ENCODE assay signal across 8 mouse cellular contexts in genomic region chr11:19919785-19920671, GRCm38 (mm10). TPM values are rescaled to one million over a fixed set of nuclear protein-coding genes. Genes with fewer than 3 reads are reported as not detected.
DNase-seq lines count a peak whose midpoint lies in the region; ATAC-seq and TF ChIP-seq lines count a peak whose summit lies in the region.

No protein-coding gene starts in this region.

- peak; percentile 93 for DNase-seq in kidney, postnatal 0 days (ENCODE audit: low spot score)
- DNase-seq in liver, embryonic 13.5 days, result peak; percentile 70
- DNase-seq in naive thymus-derived CD4-positive, alpha-beta T cell, adult 2 months (ENCODE audit: low read depth), result peak; percentile 84
- DNase-seq in splenic B cell, adult 2 months (ENCODE audit: low read depth, low spot score), result peak; percentile 68

- peak; percentile 68 for TF ChIP-seq CTCF in kidney, postnatal 0 days (IDR thresholded peaks at IDR 0.05; ENCODE audit: low read depth)

- H3K9me3 ChIP-seq in erythroblast, embryonic 14.5 days (ENCODE audit: control insufficient read depth, low read length), result no peaks in the 10 kb centered on the region
- no peaks in the 10 kb centered on the region for H3K9me3 ChIP-seq in heart, embryonic 13.5 days
- H3K9me3 ChIP-seq in kidney, postnatal 0 days (replicated peaks; ENCODE audit: low read length), result no peaks in the 10 kb centered on the region
- H3K9me3 ChIP-seq in liver, embryonic 13.5 days (replicated peaks), result no peaks in the 10 kb centered on the region

- WGBS in heart, embryonic 13.5 days, result under 1% methylated on average over 70 of the region's 70 CpGs
- under 1% methylated on average over 67 of the region's 70 CpGs for WGBS in kidney, postnatal 0 days
- WGBS in liver, embryonic 13.5 days (ENCODE audit: insufficient replicate concordance), result under 1% methylated on average over 70 of the region's 70 CpGs

- H3K27ac ChIP-seq in brown adipose tissue, adult 24 weeks (replicated peaks; ENCODE audit: low read depth, low read length), result peak overlapping the region; percentile 35
- peak overlapping the region; percentile 80 for H3K27ac ChIP-seq in heart, embryonic 13.5 days (replicated peaks)
- peak overlapping the region; percentile 95 for H3K27ac ChIP-seq in kidney, postnatal 0 days
- peak overlapping the region; percentile 70 for H3K27ac ChIP-seq in liver, embryonic 13.5 days

- no peaks in the 10 kb centered on the region for H3K36me3 ChIP-seq in erythroblast, embryonic 14.5 days (ENCODE audit: control insufficient read depth)
- no peaks in the 10 kb centered on the region for H3K36me3 ChIP-seq in heart, embryonic 13.5 days
- H3K36me3 ChIP-seq in kidney, postnatal 0 days (ENCODE audit: insufficient read depth, low read length), result no peaks in the 10 kb centered on the region
- no peaks in the 10 kb centered on the region for H3K36me3 ChIP-seq in liver, embryonic 13.5 days
- H3K36me3 ChIP-seq in splenic B cell, adult 2 months (ENCODE audit: control insufficient read depth, insufficient read depth, low read length, poor library complexity, severe bottlenecking), result no peaks in the 10 kb centered on the region

- H3K27me3 ChIP-seq in erythroblast, embryonic 14.5 days (ENCODE audit: control insufficient read depth), result peaks cover 21% of the 10 kb centered on the region
- peaks cover 6% of the 10 kb centered on the region for H3K27me3 ChIP-seq in heart, embryonic 13.5 days (replicated peaks)
- H3K27me3 ChIP-seq in kidney, postnatal 0 days (ENCODE audit: insufficient read depth, low read length), result no peaks in the 10 kb centered on the region
- H3K27me3 ChIP-seq in liver, embryonic 13.5 days, result no peaks in the 10 kb centered on the region
- no peaks in the 10 kb centered on the region for H3K27me3 ChIP-seq in splenic B cell, adult 2 months (ENCODE audit: control insufficient read depth, insufficient read depth, low read length, poor library complexity, severe bottlenecking)

- H3K9ac ChIP-seq in heart, embryonic 13.5 days, result peak overlapping the region; percentile 80
- H3K9ac ChIP-seq in kidney, postnatal 0 days (ENCODE audit: low read depth, low read length), result peak overlapping the region; percentile 73
- peak overlapping the region; percentile 76 for H3K9ac ChIP-seq in liver, embryonic 13.5 days

- peak overlapping the region; percentile 86 for H3K4me2 ChIP-seq in heart, embryonic 13.5 days
- peak overlapping the region; percentile 69 for H3K4me2 ChIP-seq in kidney, postnatal 0 days (ENCODE audit: low read length)
- H3K4me2 ChIP-seq in liver, embryonic 13.5 days, result peak overlapping the region; percentile 92

- peak; percentile 52 for ATAC-seq in CD4-positive, CD25-positive, alpha-beta regulatory T cell, adult 4 months
- ATAC-seq in heart, embryonic 13.5 days (ENCODE audit: extremely low read depth, insufficient number of reproducible peaks, low FRiP score, low TSS enrichment), result peak; percentile 35
- ATAC-seq in kidney, postnatal 0 days (replicated peaks; ENCODE audit: low FRiP score, low read depth), result peak; percentile 56
- peak; percentile 80 for ATAC-seq in liver, embryonic 13.5 days (ENCODE audit: low read depth)

- no peaks in the 10 kb centered on the region for H3K4me1 ChIP-seq in brown adipose tissue, adult 24 weeks (ENCODE audit: control insufficient read depth, insufficient read depth, insufficient read length, low read length)
- H3K4me1 ChIP-seq in erythroblast, embryonic 14.5 days (ENCODE audit: control insufficient read depth), result peaks cover 33% of the 10 kb centered on the region
- H3K4me1 ChIP-seq in heart, embryonic 13.5 days, result peaks cover 33% of the 10 kb centered on the region
- peaks cover 8% of the 10 kb centered on the region; the same call in 1 of the 2 replicates for H3K4me1 ChIP-seq in kidney, postnatal 0 days (replicated peaks; ENCODE audit: insufficient read depth, low read length)
- peaks cover 33% of the 10 kb centered on the region for H3K4me1 ChIP-seq in liver, embryonic 13.5 days (replicated peaks)

- peak overlapping the region; percentile 67 for H3K4me3 ChIP-seq in brown adipose tissue, adult 24 weeks (ENCODE audit: insufficient read depth, low read depth, low read length)
- H3K4me3 ChIP-seq in erythroblast, embryonic 14.5 days (replicated peaks), result peak overlapping the region; percentile 77
- H3K4me3 ChIP-seq in heart, embryonic 13.5 days, result peak overlapping the region; percentile 76
- H3K4me3 ChIP-seq in kidney, postnatal 0 days (replicated peaks; ENCODE audit: low read depth, low read length), result peak overlapping the region; percentile 58
- H3K4me3 ChIP-seq in liver, embryonic 13.5 days (replicated peaks), result peak overlapping the region; percentile 72

RNA-seq across cellular contexts. Expression of gene Spred2, which starts 4.1 kb away (rescaled TPM):
- polyA plus RNA-seq in CD4-positive, CD25-positive, alpha-beta regulatory T cell, adult 4 months (2017; shearing (Covaris generic)), result 1 to 10 TPM; 2.8 to 4.4 TPM
- polyA plus RNA-seq in brown adipose tissue, adult 24 weeks (2012; ENCODE audit: insufficient read depth, insufficient read length, missing spikeins), result 8.4 and 10.2 TPM in 2 replicates
- 0.47 and 0.58 TPM in 2 replicates for polyA plus RNA-seq in erythroblast, embryonic 14.5 days (2012)
- polyA plus RNA-seq in heart, embryonic 13.5 days (2015; fragmentation: Nextera tagmentation; extraction: Ambion mirVana), result 4.2 and 4.3 TPM in 2 replicates
- 7.9 and 8.5 TPM in 2 replicates for polyA plus RNA-seq in kidney, postnatal 0 days (2015; fragmentation: Nextera tagmentation; extraction: Ambion mirVana)
- 2.3 and 2.5 TPM in 2 replicates for polyA plus RNA-seq in liver, embryonic 13.5 days (2015; fragmentation: Nextera tagmentation; extraction: Ambion mirVana)

Comparison
In these comparisons a context has a peak if more than half of its experiments do, and no peak if none do; other contexts are left out.
1. Peak in every context shown above with its lines: DNase-seq, ATAC-seq, H3K4me3 ChIP-seq and H3K27ac ChIP-seq.
2. H3K27ac ChIP-seq: peak in every context shown above with its lines; median percentile 95 in kidney, postnatal 0 days; 80 in heart, embryonic 13.5 days; 70 in liver, embryonic 13.5 days; 35 in brown adipose tissue, adult 24 weeks.